Mouse (Mus musculus): ENCODE results near the gene Tsc22d2.

DNA sequence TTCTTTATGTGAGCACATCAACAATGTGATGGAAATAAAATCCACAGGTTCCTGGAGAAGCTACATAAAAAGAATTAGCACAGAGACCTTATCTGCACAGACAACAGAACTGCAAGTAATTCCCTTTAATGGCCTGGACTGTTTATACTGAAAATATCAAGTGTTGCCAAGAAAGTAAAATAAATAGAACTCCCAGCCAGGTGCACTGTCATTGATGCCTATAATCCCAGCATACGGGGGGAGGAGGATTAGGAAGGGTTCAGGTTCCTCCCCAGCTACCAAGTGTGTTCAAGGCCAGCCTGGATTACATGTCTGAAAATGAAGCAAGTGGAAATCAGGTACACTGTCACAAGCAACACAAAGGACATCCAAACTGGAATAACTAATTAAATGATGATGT is 29.5 kb upstream of the Tsc22d2 start:
- no peak for TF ChIP-seq POLR2A (IDR thresholded peaks at IDR 0.05; ENCODE audit: insufficient read depth, low read depth, low read length)
- no peak for TF ChIP-seq CTCF (IDR thresholded peaks at IDR 0.05)
